Mouse (Mus musculus) left cerebral cortex, adult 2 months (tissue): Measurements from ENCODE around the gene Afg3l1. TPM values are rescaled to one million over a fixed set of nuclear protein-coding genes. Genes with fewer than 3 reads are reported as not detected.
"Not testable (repeated sequence)": the region's sequence is repeated elsewhere in the genome, so short reads cannot be mapped to it uniquely, and the experiment has no call there.

Experiments
- DNase-seq, 2 experiments: peaks; one replicate each; pipeline ENCODE4 v3.0.0; 2021 to 2022; ENCODE audit warnings: low spot score in 2 of 2, mixed read lengths in 1 of 2; ENCODE audit errors: extremely low spot score in 1 of 2
- H3K27ac ChIP-seq: fragments of 200-600 bp; 2 replicates; pipeline ENCODE4 v1.8.1; 2022
- H3K4me3 ChIP-seq: fragments of 200-600 bp; 2 replicates; pipeline ENCODE4 v1.8.1; 2022
- CTCF ChIP-seq: fragments of 200-600 bp; IDR thresholded peaks from 2 replicates; pipeline ENCODE4 v1.8.1; 2022; ENCODE audit warnings: antibody characterized with exemption, mild to moderate bottlenecking, moderate library complexity
- intact Hi-C: fragments of 180-260 bp; cut with DNase I; formaldehyde crosslinking; loops from one replicate; pipeline ENCODE4 v1.15.1; 2025
- total RNA-seq, 2 experiments: library from RNA; stranded (reverse); gene quantifications; 2 replicates each; pipeline ENCODE4 v1.2.3; 2021

Afg3l1 gene
- total RNA-seq, 2 experiments from 2014 or later: 26.3 to 31.1 TPM

DNA sequence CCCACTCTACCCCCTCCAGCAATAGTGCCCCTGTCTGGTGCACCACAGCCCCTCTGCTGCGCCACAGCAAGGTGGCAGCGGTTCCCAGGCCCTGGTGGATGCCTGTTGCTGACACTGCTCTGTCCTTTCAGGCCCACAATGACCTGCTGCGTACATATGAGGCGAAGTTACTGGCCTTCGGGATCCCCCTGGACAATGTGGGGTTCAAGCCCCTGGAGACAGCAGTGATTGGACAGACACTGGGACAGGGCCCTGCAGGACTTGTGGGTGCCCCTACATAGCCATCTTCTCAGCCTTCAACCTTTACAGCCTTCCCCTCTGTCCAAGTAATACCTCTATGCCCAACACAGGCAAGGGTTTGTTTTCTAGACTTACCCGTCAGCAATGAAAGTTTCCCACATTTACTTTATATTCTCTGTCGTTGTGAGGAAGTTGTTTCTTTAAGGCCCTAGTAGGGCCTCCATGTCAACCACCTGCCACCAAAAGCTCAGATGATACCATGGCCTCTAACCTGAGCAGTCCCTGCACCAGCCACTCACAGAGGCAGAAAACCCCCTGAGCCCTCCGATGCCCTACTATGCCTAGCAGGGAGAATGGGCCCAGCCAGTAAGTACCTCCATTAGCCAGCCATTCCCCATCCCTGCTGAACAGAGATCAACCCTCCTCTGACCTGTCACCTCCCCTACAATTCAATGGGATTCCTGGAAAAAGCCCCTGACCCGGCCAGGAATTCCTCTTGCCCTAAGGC lies 58.7 kb downstream of the Afg3l1 start:
- Histone ChIP-seq H3K4me3 (no peak overlapping the region), H3K27ac (no peak overlapping the region)
- no peak for DNase-seq
- intact Hi-C loops: no loop called here
- TF ChIP-seq CTCF: no peak

DNA sequence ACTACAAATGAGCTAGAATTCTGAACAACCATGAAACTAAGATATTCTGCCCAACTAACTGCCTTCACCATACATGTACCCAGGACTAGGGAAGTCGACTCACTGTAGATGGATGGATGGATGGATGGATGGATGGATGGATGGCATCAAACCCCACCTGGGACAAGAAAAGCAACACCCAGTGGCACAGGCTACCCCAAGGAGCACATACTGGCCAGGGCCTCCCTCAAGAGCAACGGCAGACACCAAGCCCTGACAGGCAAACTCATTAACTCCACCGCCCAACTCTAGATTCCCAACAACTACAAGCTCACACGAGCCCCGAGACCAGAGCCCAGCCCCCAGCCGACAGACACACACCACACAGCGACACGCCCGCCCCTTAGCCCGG lies 59.3 kb downstream of the Afg3l1 start:
- no peak for DNase-seq
- intact Hi-C loops: no loop called here
- H3K27ac ChIP-seq: no peak overlapping the region
- TF ChIP-seq CTCF: no peak
- no peak overlapping the region for H3K4me3 ChIP-seq

DNA sequence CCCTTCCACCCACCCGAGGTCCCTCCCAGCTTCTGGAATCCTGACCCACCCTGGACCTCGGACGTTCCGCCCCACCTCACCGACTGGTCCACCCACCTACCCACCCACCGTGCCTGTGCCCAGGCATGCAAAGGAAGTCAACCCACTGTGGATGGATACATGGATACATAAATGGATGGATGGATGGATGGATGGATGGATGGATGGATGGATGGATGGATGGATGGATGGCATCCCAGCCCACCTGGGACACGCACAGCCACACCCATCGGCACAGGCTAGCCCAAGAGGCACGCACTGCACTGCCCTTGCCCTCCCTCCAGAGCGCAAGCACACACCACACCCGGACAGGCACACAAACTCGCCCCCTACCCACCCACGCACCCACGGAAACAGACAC lies 59.9 kb downstream of the Afg3l1 start:
- DNase-seq, H3K4me3 ChIP-seq, intact Hi-C loops, H3K27ac ChIP-seq: not testable (repeated sequence)

Other genes starting within 250 kb of the Afg3l1 start
- gene Spata2l, start 241.7 kb upstream of the Afg3l1 start, total RNA-seq: 10 to 100 TPM; 75.4 to 97.5 TPM
- gene Zfp276, start 223.7 kb upstream of the Afg3l1 start, total RNA-seq: 10 to 100 TPM; 26.4 to 29.2 TPM
- gene Vps9d1, start 223.6 kb upstream of the Afg3l1 start, total RNA-seq: 10 to 100 TPM; 53.3 to 63.0 TPM
- gene Fanca, start 159.3 kb upstream of the Afg3l1 start, total RNA-seq: 1 to 10 TPM; 3.1 to 3.7 TPM
- gene Spire2, start 145.2 kb upstream of the Afg3l1 start, total RNA-seq: 10 to 100 TPM; 14.1 to 19.5 TPM
- gene Tcf25, start 104.2 kb upstream of the Afg3l1 start, total RNA-seq: 100 to 1,000 TPM; 586 to 610 TPM
- under 1 TPM; 0.18 to 0.19 TPM for gene Mc1r, start 70.8 kb upstream of the Afg3l1 start, total RNA-seq
- gene Tubb3, start 66.5 kb upstream of the Afg3l1 start, total RNA-seq: 100 to 1,000 TPM; 373 to 377 TPM
- 10 to 100 TPM; 55.0 to 55.5 TPM for gene Def8, start 54.4 kb upstream of the Afg3l1 start, total RNA-seq
- 10 to 100 TPM; 16.0 to 18.0 TPM for gene Dbndd1, start 37.6 kb downstream of the Afg3l1 start, total RNA-seq
- 10 to 100 TPM; 29.0 to 29.1 TPM for gene Gas8, start 40.9 kb downstream of the Afg3l1 start, total RNA-seq
- gene Rhou, start 176.0 kb downstream of the Afg3l1 start, total RNA-seq: 10 to 100 TPM; 45.9 to 46.2 TPM